Mouse (Mus musculus) kidney, postnatal 10 days (tissue): ENCODE measurements around the gene Zfp282.
"Not testable (repeated sequence)": the region's sequence is repeated elsewhere in the genome, so short reads cannot be mapped to it uniquely, and the experiment has no call there.

Experiments used
- DNase-seq: peaks from one replicate; pipeline ENCODE4 v3.0.0; 2021; ENCODE audit warnings: mixed read lengths

Gene Zfp282

GRCm38 (mm10) chr6:47877058-47877457 is at the start of gene Zfp282:
TSS of gene Zfp282 (plus strand) at chr6:47877204.
- DNase-seq: no peak

- no peak for DNase-seq
Observed at GRCm38 (mm10) chr6:47827462-47827861, 49.5 kb upstream of the Zfp282 start.

GRCm38 (mm10) chr6:47828950-47829349 is 48.1 kb upstream of the Zfp282 start:
- DNase-seq: no peak

GRCm38 (mm10) chr6:47830104-47831078 is 46.6 kb upstream of the Zfp282 start, which contains the start of gene Zfp786:
TSS of gene Zfp786 (minus strand) at chr6:47830867.
- peak; percentile 96 for DNase-seq

GRCm38 (mm10) chr6:47832220-47832619 is 44.8 kb upstream of the Zfp282 start:
- DNase-seq: no peak

- peak; percentile 97 for DNase-seq
Observed at GRCm38 (mm10) chr6:47835482-47835983, 41.5 kb upstream of the Zfp282 start, which contains the start of gene Zfp398. TSS of gene Zfp398 (plus strand) at chr6:47835661.

GRCm38 (mm10) chr6:47835984-47836521 is 41.0 kb upstream of the Zfp282 start:
- DNase-seq: peak; percentile 70

GRCm38 (mm10) chr6:47837630-47838029 is 39.4 kb upstream of the Zfp282 start:
- no peak for DNase-seq

- DNase-seq: no peak
Observed at GRCm38 (mm10) chr6:47841077-47841476, 35.9 kb upstream of the Zfp282 start.

GRCm38 (mm10) chr6:47841831-47842230 is 35.2 kb upstream of the Zfp282 start:
- DNase-seq: no peak

GRCm38 (mm10) chr6:47842337-47842736 is 34.7 kb upstream of the Zfp282 start:
- no peak for DNase-seq

- DNase-seq: no peak
Observed at GRCm38 (mm10) chr6:47845779-47846178, 31.2 kb upstream of the Zfp282 start.

GRCm38 (mm10) chr6:47857241-47857640 is 19.8 kb upstream of the Zfp282 start:
- no peak for DNase-seq

GRCm38 (mm10) chr6:47857729-47858128 is 19.3 kb upstream of the Zfp282 start:
- not testable (repeated sequence) for DNase-seq

- no peak for DNase-seq
Observed at GRCm38 (mm10) chr6:47872266-47872665, 4.7 kb upstream of the Zfp282 start.

GRCm38 (mm10) chr6:47877461-47878132 is 593 bp downstream of the Zfp282 start:
- peak; percentile 94 for DNase-seq

- DNase-seq: peak; percentile 18
Observed at GRCm38 (mm10) chr6:47878133-47878514, 1.1 kb downstream of the Zfp282 start.

GRCm38 (mm10) chr6:47878593-47878992 is 1.6 kb downstream of the Zfp282 start:
- no peak for DNase-seq

- DNase-seq: no peak
Observed at GRCm38 (mm10) chr6:47879049-47879716, 2.2 kb downstream of the Zfp282 start.

GRCm38 (mm10) chr6:47880166-47880565 is 3.2 kb downstream of the Zfp282 start:
- DNase-seq: no peak

GRCm38 (mm10) chr6:47888812-47889383 is 11.9 kb downstream of the Zfp282 start:
- DNase-seq: no peak

- no peak for DNase-seq
Observed at GRCm38 (mm10) chr6:47899416-47899815, 22.4 kb downstream of the Zfp282 start.
